Mouse (Mus musculus): ENCODE data around the gene Brd3os.
A peak's percentile ranks its signal among the peaks of the same experiment; 100 is the strongest.

Brd3os gene

GRCm38 (mm10) chr2:27469292-27469990, 27.3 kb downstream of the Brd3os start:
- DNase-seq (ENCODE audit: low read depth, low spot score), result no peak

GRCm38 (mm10) chr2:27469991-27470355, 27.8 kb downstream of the Brd3os start:
- no peak for DNase-seq (ENCODE audit: low read depth, low spot score)

- no peak for DNase-seq (ENCODE audit: low read depth, low spot score)
Measured at GRCm38 (mm10) chr2:27470535-27470934, 28.4 kb downstream of the Brd3os start.

GRCm38 (mm10) chr2:27471170-27471584, 29.1 kb downstream of the Brd3os start:
- no peak for DNase-seq (ENCODE audit: low read depth, low spot score)

- DNase-seq (ENCODE audit: low read depth, low spot score), result no peak
Measured at GRCm38 (mm10) chr2:27473061-27473765, 31.1 kb downstream of the Brd3os start.

GRCm38 (mm10) chr2:27473911-27474310, 31.8 kb downstream of the Brd3os start:
- no peak for DNase-seq (ENCODE audit: low read depth, low spot score)

GRCm38 (mm10) chr2:27474621-27475484, 32.7 kb downstream of the Brd3os start:
- DNase-seq (ENCODE audit: low read depth, low spot score), result peak; percentile 46

- peak; percentile 95 for DNase-seq (ENCODE audit: low read depth, low spot score)
Measured at GRCm38 (mm10) chr2:27475495-27476302, 33.6 kb downstream of the Brd3os start.

GRCm38 (mm10) chr2:27476303-27477192, 34.4 kb downstream of the Brd3os start:
- no peak for DNase-seq (ENCODE audit: low read depth, low spot score)

GRCm38 (mm10) chr2:27479821-27480220, 37.7 kb downstream of the Brd3os start:
- no peak for DNase-seq (ENCODE audit: low read depth, low spot score)

GRCm38 (mm10) chr2:27480367-27480766, 38.2 kb downstream of the Brd3os start:
- no peak for DNase-seq (ENCODE audit: low read depth, low spot score)

GRCm38 (mm10) chr2:27482265-27482861, 40.2 kb downstream of the Brd3os start:
- no peak for DNase-seq (ENCODE audit: low read depth, low spot score)

- DNase-seq (ENCODE audit: low read depth, low spot score), result no peak
Measured at GRCm38 (mm10) chr2:27486725-27487124, 44.6 kb downstream of the Brd3os start.

GRCm38 (mm10) chr2:27487336-27488049, 45.4 kb downstream of the Brd3os start:
- DNase-seq (ENCODE audit: low read depth, low spot score), result no peak

GRCm38 (mm10) chr2:27488362-27488761, 46.2 kb downstream of the Brd3os start:
- no peak for DNase-seq (ENCODE audit: low read depth, low spot score)

GRCm38 (mm10) chr2:27490939-27491338, 48.8 kb downstream of the Brd3os start:
- DNase-seq (ENCODE audit: low read depth, low spot score), result no peak

Measured in mesoderm, embryonic 11.5 days (tissue).